10 mouse cellular contexts compared by ENCODE assay signal in genomic region chr10:69045275-69045674, GRCm38 (mm10).
DNase-seq lines count a peak whose midpoint lies in the region; ATAC-seq and TF ChIP-seq lines count a peak whose summit lies in the region.
"Had no signal": no experiment of that assay in that cellular context is flagged by ENCODE, and none has a peak within 500 bp of the region (broad histone marks: within the 10 kb centered on the region; RNA-seq: fewer than 3 reads in every experiment).

No protein-coding gene starts in this region.

- DNase-seq in heart, adult 11 months: peak; percentile 57
- peak; percentile 13 for DNase-seq in midbrain, postnatal 0 days (ENCODE audit: low spot score)
- no peak for DNase-seq in layer of hippocampus, postnatal 14 days (ENCODE audit: low spot score in 2 of 2)
- no peak for DNase-seq in adrenal gland, postnatal 36 days
- DNase-seq in right cerebral cortex, postnatal 10 days (ENCODE audit: low spot score in 2 of 2): no peak
- DNase-seq: thymus, adult 2 months had no signal

- ATAC-seq in heart, embryonic 12.5 days (ENCODE audit: insufficient number of reproducible peaks, low FRiP score): no peak
- ATAC-seq in hindbrain, embryonic 12.5 days (ENCODE audit: low FRiP score): no peak
- ATAC-seq in midbrain, postnatal 0 days (ENCODE audit: low FRiP score): no peak
- ATAC-seq: CD4-positive, CD25-positive, alpha-beta regulatory T cell, adult 4 months had no signal

- H3K27ac ChIP-seq in heart, embryonic 12.5 days (ENCODE audit: poor library complexity, severe bottlenecking): no peak overlapping the region
- no peak overlapping the region for H3K27ac ChIP-seq in brown adipose tissue, adult 24 weeks (replicated peaks; ENCODE audit: low read depth, low read length)
- 0 out of 2 replicates have a peak overlapping the region, but pooled peaks have one; percentile 12 for H3K27ac ChIP-seq in hindbrain, embryonic 12.5 days
- H3K27ac ChIP-seq in midbrain, postnatal 0 days (ENCODE audit: low read depth, low read length): no peak overlapping the region

- TF ChIP-seq CTCF in midbrain, postnatal 0 days (IDR thresholded peaks at IDR 0.05): no peak

- no peak overlapping the region for H3K4me2 ChIP-seq in heart, embryonic 12.5 days
- H3K4me2 ChIP-seq in hindbrain, embryonic 12.5 days (replicated peaks): no peak overlapping the region
- H3K4me2 ChIP-seq in midbrain, postnatal 0 days (ENCODE audit: low read depth, low read length, poor library complexity, severe bottlenecking): peak overlapping the region; percentile 16; the same call in 1 of the 2 replicates

- H3K9ac ChIP-seq in heart, embryonic 12.5 days: no peak overlapping the region
- H3K9ac ChIP-seq in hindbrain, embryonic 12.5 days: no peak overlapping the region
- H3K9ac ChIP-seq in midbrain, postnatal 0 days (replicated peaks; ENCODE audit: low read length, poor library complexity, severe bottlenecking): no peak overlapping the region

- H3K27me3 ChIP-seq in heart, embryonic 12.5 days (replicated peaks): no peaks in the 10 kb centered on the region
- no peaks in the 10 kb centered on the region for H3K27me3 ChIP-seq in hindbrain, embryonic 12.5 days
- no peaks in the 10 kb centered on the region for H3K27me3 ChIP-seq in midbrain, postnatal 0 days (ENCODE audit: insufficient read depth, low read length)

- 72% methylated on average over 14 of the region's 14 CpGs for WGBS in heart, embryonic 12.5 days
- WGBS in hindbrain, embryonic 12.5 days: 62% methylated on average over 14 of the region's 14 CpGs
- 59% methylated on average over 14 of the region's 14 CpGs for WGBS in midbrain, postnatal 0 days

- no peak overlapping the region for H3K4me3 ChIP-seq in heart, embryonic 12.5 days
- peak overlapping the region; percentile 15; the same call in 1 of the 2 replicates for H3K4me3 ChIP-seq in brown adipose tissue, adult 24 weeks (ENCODE audit: insufficient read depth, low read depth, low read length)
- H3K4me3 ChIP-seq in hindbrain, embryonic 12.5 days: no peak overlapping the region
- H3K4me3 ChIP-seq in midbrain, postnatal 0 days (ENCODE audit: low read depth, low read length): no peak overlapping the region

- no peaks in the 10 kb centered on the region for H3K36me3 ChIP-seq in heart, embryonic 12.5 days
- H3K36me3 ChIP-seq in hindbrain, embryonic 12.5 days: no peaks in the 10 kb centered on the region
- no peaks in the 10 kb centered on the region for H3K36me3 ChIP-seq in midbrain, postnatal 0 days (ENCODE audit: insufficient read depth, low read length)

- no peaks in the 10 kb centered on the region for H3K9me3 ChIP-seq in heart, embryonic 12.5 days (replicated peaks)
- no peaks in the 10 kb centered on the region for H3K9me3 ChIP-seq in hindbrain, embryonic 12.5 days (replicated peaks)
- H3K9me3 ChIP-seq in midbrain, postnatal 0 days (ENCODE audit: low read length): no peaks in the 10 kb centered on the region

- H3K4me1 ChIP-seq in heart, embryonic 12.5 days (replicated peaks): no peaks in the 10 kb centered on the region
- H3K4me1 ChIP-seq in brown adipose tissue, adult 24 weeks (ENCODE audit: control insufficient read depth, insufficient read depth, insufficient read length, low read length): no peaks in the 10 kb centered on the region
- H3K4me1 ChIP-seq in hindbrain, embryonic 12.5 days: peaks cover 19% of the 10 kb centered on the region
- H3K4me1 ChIP-seq in midbrain, postnatal 0 days (ENCODE audit: insufficient read depth, low read length): peaks cover 4% of the 10 kb centered on the region; the same call in 1 of the 2 replicates

Comparison
In these comparisons a context has a peak if more than half of its experiments do, and no peak if none do; other contexts are left out.
1. DNase-seq: peak in heart, adult 11 months (single experiment) and midbrain, postnatal 0 days (single experiment); none in layer of hippocampus, postnatal 14 days (0 of 2), adrenal gland, postnatal 36 days (0 of 2) and right cerebral cortex, postnatal 10 days (0 of 2).